25 mouse cellular contexts compared by ENCODE assay signal in the genomic region with DNA sequence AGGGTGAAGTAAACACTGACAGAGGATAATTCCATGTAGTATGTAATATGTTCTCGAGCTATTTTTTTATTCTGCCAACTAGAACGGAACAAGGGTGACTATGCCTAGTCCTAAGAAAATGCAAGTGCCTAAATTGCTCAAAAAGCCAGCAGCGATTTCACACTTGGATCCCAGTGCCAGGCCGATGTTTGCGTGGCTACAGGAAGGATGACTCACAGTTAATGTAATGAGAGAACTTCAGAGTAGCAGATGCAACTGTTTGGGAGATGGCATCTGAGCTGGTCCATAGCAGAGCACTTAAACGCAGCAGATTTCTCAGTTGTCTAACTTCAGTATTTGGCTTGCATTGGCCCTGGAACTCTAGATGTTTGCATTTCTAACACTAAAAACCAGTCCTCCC.
DNase-seq lines count a peak whose midpoint lies in the region; ATAC-seq and TF ChIP-seq lines count a peak whose summit lies in the region.
"Had no signal": no experiment of that assay in that cellular context is flagged by ENCODE, and none has a peak within 500 bp of the region (broad histone marks: within the 10 kb centered on the region; RNA-seq: fewer than 3 reads in every experiment).

No protein-coding gene starts in this region.

- no peak overlapping the region for H3K27ac ChIP-seq in lung, postnatal 0 days (ENCODE audit: low read length)
- H3K27ac ChIP-seq: embryonic facial prominence, embryonic 10.5 days; embryonic facial prominence, embryonic 12.5 days; forebrain, embryonic 13.5 days; forebrain, embryonic 15.5 days had no signal

- H3K4me1 ChIP-seq in lung, postnatal 0 days (ENCODE audit: insufficient read depth, low read depth, low read length), result no peaks in the 10 kb centered on the region
- H3K4me1 ChIP-seq: embryonic facial prominence, embryonic 10.5 days; embryonic facial prominence, embryonic 12.5 days; forebrain, embryonic 13.5 days; forebrain, embryonic 15.5 days had no signal

- no peak for TF ChIP-seq POLR2A in myocyte (IDR thresholded peaks at IDR 0.05; ENCODE audit: insufficient read length, low read depth)

- intact Hi-C loops in left cerebral cortex, postnatal 10 days (cut with DNase I), result no loop called here

- no peaks in the 10 kb centered on the region for H3K36me3 ChIP-seq in myocyte (ENCODE audit: control insufficient read depth, insufficient read depth)
- H3K36me3 ChIP-seq in lung, postnatal 0 days (ENCODE audit: insufficient read depth, low read length), result no peaks in the 10 kb centered on the region
- H3K36me3 ChIP-seq: embryonic facial prominence, embryonic 10.5 days; embryonic facial prominence, embryonic 12.5 days; forebrain, embryonic 15.5 days; G1E had no signal

- no peaks in the 10 kb centered on the region for H3K79me2 ChIP-seq in myocyte (ENCODE audit: control insufficient read depth, insufficient read depth)

- WGBS in lung, postnatal 0 days, result 70% methylated on average over 6 of the region's 6 CpGs

- TF ChIP-seq EP300 in lung, postnatal 0 days (IDR thresholded peaks at IDR 0.05), result no peak

- no peak for TF ChIP-seq CTCF in lung, postnatal 0 days (IDR thresholded peaks at IDR 0.05)

- DNase-seq in 3134 (ENCODE audit: extremely low read depth, insufficient read length, low spot score) (peak; percentile 34), 3T3-L1 (ENCODE audit: low read depth, low spot score) (peak; percentile 10), MN1 (ENCODE audit: low spot score) (peak; percentile 83)
- no peak for DNase-seq in layer of hippocampus, postnatal 10 days (ENCODE audit: low spot score in 2 of 2)
- DNase-seq in lung, postnatal 0 days (ENCODE audit: low spot score), result no peak
- no peak for DNase-seq in left cerebral cortex, postnatal 10 days (ENCODE audit: extremely low spot score in 1 of 2, low spot score in 2 of 2)
- DNase-seq in lung, postnatal 10 days, result no peak
- DNase-seq: adrenal gland, adult 2 months; adrenal gland, postnatal 10 days; adrenal gland, postnatal 25 days; B cell, adult 2 months; cerebellum, adult 11-12 months; cerebellum, adult 2 months; cerebellum, adult 9-10 months; cerebellum, postnatal 10 days; cerebellum, postnatal 25 days; forebrain, postnatal 0 days had no signal

- H3K4me3 ChIP-seq in myocyte, result no peak overlapping the region
- no peak overlapping the region for H3K4me3 ChIP-seq in lung, postnatal 0 days (ENCODE audit: low read depth, low read length)
- H3K4me3 ChIP-seq: embryonic facial prominence, embryonic 10.5 days; embryonic facial prominence, embryonic 12.5 days; forebrain, embryonic 13.5 days; forebrain, embryonic 15.5 days had no signal

- H3K27me3 ChIP-seq in myocyte (ENCODE audit: control insufficient read depth, insufficient read depth, insufficient read length), result no peaks in the 10 kb centered on the region
- H3K27me3 ChIP-seq in lung, postnatal 0 days (replicated peaks; ENCODE audit: insufficient read depth, low read length), result no peaks in the 10 kb centered on the region
- H3K27me3 ChIP-seq: CH12.LX; embryonic facial prominence, embryonic 12.5 days; forebrain, embryonic 13.5 days; forebrain, embryonic 15.5 days had no signal

- H3K9me3 ChIP-seq in lung, postnatal 0 days (ENCODE audit: low read length), result no peaks in the 10 kb centered on the region
- H3K9me3 ChIP-seq: embryonic facial prominence, embryonic 10.5 days; embryonic facial prominence, embryonic 12.5 days; forebrain, embryonic 13.5 days; forebrain, embryonic 15.5 days; G1E had no signal

- no peak overlapping the region for H3K9ac ChIP-seq in lung, postnatal 0 days (replicated peaks; ENCODE audit: low read depth)
- H3K9ac ChIP-seq: embryonic facial prominence, embryonic 12.5 days; forebrain, embryonic 13.5 days; forebrain, embryonic 15.5 days; forebrain, postnatal 0 days had no signal

- no peak overlapping the region for H3ac ChIP-seq in myocyte (ENCODE audit: control insufficient read depth, insufficient read length)

- ATAC-seq in lung, postnatal 0 days, result no peak
- ATAC-seq: CD4-positive, CD25-positive, alpha-beta regulatory T cell, adult 4 months; forebrain, embryonic 13.5 days; forebrain, embryonic 15.5 days; forebrain, postnatal 0 days had no signal

- H3K4me2 ChIP-seq in myocyte (ENCODE audit: low read depth), result peak overlapping the region; percentile 50
- H3K4me2 ChIP-seq in lung, postnatal 0 days (replicated peaks; ENCODE audit: low read depth, low read length), result no peak overlapping the region
- H3K4me2 ChIP-seq: embryonic facial prominence, embryonic 12.5 days; forebrain, embryonic 13.5 days; forebrain, embryonic 15.5 days had no signal

TF ChIP-seq in myocyte, 11 proteins besides CTCF, POLR2A, EP300 and RAD21:
- no peak for TF ChIP-seq MAX (IDR thresholded peaks at IDR 0.05; ENCODE audit: low read depth)
- no peak for TF ChIP-seq TCF3 (IDR thresholded peaks at IDR 0.05; ENCODE audit: insufficient read length, low read depth)
- no peak for TF ChIP-seq USF1 (IDR thresholded peaks at IDR 0.05; ENCODE audit: low read depth)
- TF ChIP-seq TCF12 (IDR thresholded peaks at IDR 0.05; ENCODE audit: insufficient read depth, poor library complexity, severe bottlenecking), result no peak
- no peak for TF ChIP-seq SRF (IDR thresholded peaks at IDR 0.05; ENCODE audit: control insufficient read depth, insufficient read length, low read depth)

Comparison
In these comparisons a context has a peak if more than half of its experiments do, and no peak if none do; other contexts are left out.
1. DNase-seq: peak in 3134 (single experiment), 3T3-L1 (single experiment) and MN1 (single experiment); none in layer of hippocampus, postnatal 10 days (0 of 2), lung, postnatal 0 days (single experiment), left cerebral cortex, postnatal 10 days (0 of 2) and lung, postnatal 10 days (single experiment).